Mouse (Mus musculus) hindbrain, embryonic 15.5 days (tissue): ENCODE data around the gene Slc16a6. TPM values are rescaled to one million over a fixed set of nuclear protein-coding genes. Genes with fewer than 3 reads are reported as not detected.
"Not testable (repeated sequence)": the region's sequence is repeated elsewhere in the genome, so short reads cannot be mapped to it uniquely, and the experiment has no call there.

ENCODE experiments used
- ATAC-seq: fragments of 200-750 bp; cut with Nextera tagmentation; 2 replicates; pipeline ENCODE4 v1.8.0; 2017; ENCODE audit warnings: low read depth, moderate number of reproducible peaks, moderate TSS enrichment; ENCODE audit not compliant: low FRiP score
- H3K27ac ChIP-seq: fragments of 300-500 bp; sonication (generic); replicated peaks from 2 replicates; pipeline ENCODE4 v1.5.1; 2015; ENCODE audit warnings: mild to moderate bottlenecking, inconsistent platforms
- H3K27me3 ChIP-seq: fragments of 300-500 bp; sonication (generic); 2 replicates; pipeline ENCODE4 v1.6.1; 2015; ENCODE audit warnings: control low read depth, inconsistent platforms
- H3K36me3 ChIP-seq: fragments of 300-500 bp; sonication (generic); 2 replicates; pipeline ENCODE4 v1.6.1; 2015; ENCODE audit warnings: control low read depth, inconsistent platforms
- H3K4me1 ChIP-seq: fragments of 300-500 bp; sonication (generic); replicated peaks from 2 replicates; pipeline ENCODE4 v1.6.1; 2015; ENCODE audit warnings: control low read depth, inconsistent platforms
- H3K4me2 ChIP-seq: fragments of 300-500 bp; sonication (generic); 2 replicates; pipeline ENCODE4 v1.6.1; 2015; ENCODE audit warnings: moderate library complexity, mild to moderate bottlenecking, inconsistent platforms
- H3K4me3 ChIP-seq: fragments of 300-500 bp; sonication (generic); 2 replicates; pipeline ENCODE4 v1.5.1; 2015; ENCODE audit warnings: mild to moderate bottlenecking, inconsistent platforms
- H3K9ac ChIP-seq: fragments of 300-500 bp; sonication (generic); 2 replicates; pipeline ENCODE4 v1.6.1; 2015; ENCODE audit warnings: inconsistent platforms
- H3K9me3 ChIP-seq: fragments of 300-500 bp; sonication (generic); 2 replicates; pipeline ENCODE4 v1.6.1; 2016; ENCODE audit warnings: control low read depth, inconsistent platforms
- WGBS: fragments of 180-500 bp; shearing (Covaris S2); methylation state at CpG from one replicate; pipeline ENCODE4 v1.1.7; 2015; 5-methylcytosine and 5-hydroxymethylcytosine counted together
- polyA plus RNA-seq: library from polyadenylated mRNA; unstranded; fragments of >200 nt; fragmentation: Nextera tagmentation; extraction: Ambion mirVana; gene quantifications from 2 replicates; pipeline ENCODE4 v1.2.1, GENCODE M21; 2015

The Slc16a6 gene
- polyA plus RNA-seq, 1 experiment from 2014 or later = 5.6 TPM

- Histone ChIP-seq H3K27me3 (no peaks in the 10 kb centered on the region), H3K27ac (0 out of 2 replicates have a peak overlapping the region, but pooled peaks have one; percentile 36), H3K9me3 (no peaks in the 10 kb centered on the region), H3K4me1 (peaks cover 18% of the 10 kb centered on the region), H3K4me3 (no peak overlapping the region), H3K36me3 (no peaks in the 10 kb centered on the region), H3K4me2 (no peak overlapping the region), H3K9ac (no peak overlapping the region)
- WGBS = 31% methylated on average over 6 of the region's 6 CpGs
- peak; percentile 55; the same call in 1 of the 2 replicates for ATAC-seq
These were observed 23.8 kb upstream of the Slc16a6 start for GRCm38 (mm10) chr11:109496996-109497714.

DNA sequence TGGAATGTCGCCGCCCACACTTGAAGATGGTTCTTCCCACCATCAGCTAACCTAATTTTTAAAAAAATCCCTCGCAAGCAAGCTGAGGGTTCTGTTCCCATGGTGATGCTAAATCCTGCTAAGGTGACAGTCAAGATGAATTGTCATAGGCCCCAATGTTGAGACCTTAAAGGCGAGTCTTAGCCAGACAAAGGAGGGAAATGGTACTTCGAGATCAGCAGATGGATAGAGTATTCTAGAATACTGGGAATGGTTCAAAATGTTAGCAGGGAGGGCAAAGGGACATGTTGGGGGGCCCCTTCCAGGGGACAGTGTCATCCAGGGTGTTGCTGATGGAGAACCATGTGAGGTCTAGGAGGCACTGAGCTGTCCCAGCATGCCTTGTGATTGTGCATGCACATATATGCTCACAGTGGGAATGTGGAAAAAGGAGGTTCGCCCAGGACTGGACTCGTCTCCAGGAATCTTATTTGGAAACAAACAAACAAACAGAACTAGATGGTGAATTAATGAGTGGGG is 23.1 kb upstream of the Slc16a6 start:
- Histone ChIP-seq H3K27me3 (no peaks in the 10 kb centered on the region), H3K27ac (no peak overlapping the region), H3K4me2 (no peak overlapping the region), H3K9me3 (no peaks in the 10 kb centered on the region), H3K4me3 (no peak overlapping the region), H3K4me1 (peaks cover 18% of the 10 kb centered on the region), H3K36me3 (no peaks in the 10 kb centered on the region), H3K9ac (no peak overlapping the region)
- 77% methylated on average over 7 of the region's 7 CpGs for WGBS
- ATAC-seq = no peak

DNA sequence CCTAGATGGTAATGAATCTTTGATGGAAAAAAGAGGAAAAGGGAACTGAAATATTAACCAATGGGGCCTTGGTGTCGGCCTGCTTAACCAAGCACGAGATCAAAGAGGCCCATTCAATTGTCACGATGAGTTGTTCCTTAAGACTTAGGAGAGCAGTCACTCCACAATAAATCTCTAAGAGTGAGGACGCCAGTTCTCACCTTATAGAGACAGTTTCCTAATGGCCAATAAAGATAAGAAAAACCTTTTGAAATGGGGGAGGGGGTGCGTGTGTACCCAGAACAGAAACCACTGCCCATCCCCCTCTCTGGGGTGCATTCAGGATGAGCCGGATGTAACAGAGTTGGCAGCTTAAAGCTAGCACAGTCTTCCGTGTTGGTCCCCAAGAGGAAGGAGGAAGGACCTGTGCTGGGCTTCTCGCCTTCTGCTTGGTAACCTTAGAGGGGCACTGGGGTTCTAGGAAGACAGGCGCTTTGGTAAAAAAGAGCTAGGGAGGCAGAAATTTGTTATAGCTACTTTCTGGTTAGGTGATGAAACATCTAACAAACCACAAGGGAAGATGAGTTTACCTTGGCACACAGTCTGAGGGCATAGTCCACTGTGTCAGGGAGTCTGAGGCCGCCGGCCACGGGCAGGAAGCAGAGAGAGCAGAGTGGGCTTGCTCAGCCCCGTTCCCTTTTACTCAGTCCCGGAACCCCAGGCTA is 22.5 kb upstream of the Slc16a6 start:
- H3K4me3 ChIP-seq = no peak overlapping the region
- no peak overlapping the region for H3K27ac ChIP-seq
- no peak for ATAC-seq
- no peak overlapping the region for H3K9ac ChIP-seq
- no peaks in the 10 kb centered on the region for H3K9me3 ChIP-seq
- H3K4me2 ChIP-seq = no peak overlapping the region
- H3K36me3 ChIP-seq = no peaks in the 10 kb centered on the region
- no peaks in the 10 kb centered on the region for H3K27me3 ChIP-seq
- 55% methylated on average over 14 of the region's 14 CpGs for WGBS
- peaks cover 18% of the 10 kb centered on the region for H3K4me1 ChIP-seq

DNA sequence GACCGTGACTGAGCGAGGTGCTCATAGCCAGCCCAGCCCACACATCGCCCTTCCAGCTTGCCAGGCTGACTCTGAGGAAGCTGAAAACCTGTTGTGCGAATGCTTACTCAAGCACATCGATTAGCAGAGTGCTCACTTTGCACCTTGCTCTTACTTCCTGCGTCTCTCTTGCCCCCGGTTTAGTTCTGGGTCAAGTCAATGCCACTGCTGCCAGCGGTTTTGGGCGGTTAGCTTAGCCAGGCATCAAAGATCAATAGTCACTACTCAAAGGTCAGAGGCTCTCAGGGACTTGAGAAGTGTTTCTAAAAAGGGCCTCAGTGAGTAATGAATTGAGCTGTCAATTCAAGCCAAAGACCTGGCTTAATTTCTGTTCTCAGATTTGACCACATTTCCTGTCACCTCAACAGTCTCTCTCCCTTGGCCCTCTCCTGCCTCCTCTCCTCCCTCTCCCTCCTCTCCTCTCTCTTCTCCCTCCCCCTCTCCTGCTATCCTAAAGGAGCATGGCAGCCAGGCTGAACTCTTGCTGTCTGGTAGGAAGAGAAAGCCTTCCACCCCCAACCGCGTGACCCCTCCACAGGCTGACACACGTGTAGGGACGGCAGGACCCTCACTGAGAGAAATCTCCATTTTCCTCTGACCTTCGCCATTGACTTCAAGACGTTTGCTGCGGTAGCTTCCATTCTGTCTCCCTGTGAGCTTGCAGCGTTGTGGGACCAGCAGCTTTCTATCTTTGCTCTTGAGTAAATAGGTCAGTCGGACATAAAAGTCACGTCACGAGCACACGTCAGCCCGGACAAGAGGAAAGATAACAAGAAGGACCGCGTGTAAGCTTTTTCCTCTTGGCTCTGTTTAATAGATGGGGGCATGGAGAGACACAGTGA is 21.7 kb upstream of the Slc16a6 start:
- Histone ChIP-seq H3K9ac (no peak overlapping the region), H3K4me1 (peaks cover 18% of the 10 kb centered on the region), H3K27me3 (no peaks in the 10 kb centered on the region), H3K36me3 (no peaks in the 10 kb centered on the region), H3K27ac (no peak overlapping the region), H3K4me2 (no peak overlapping the region), H3K4me3 (no peak overlapping the region), H3K9me3 (no peaks in the 10 kb centered on the region)
- no peak for ATAC-seq
- 55% methylated on average over 24 of the region's 24 CpGs for WGBS

GRCm38 (mm10) chr11:109492847-109493464 is 19.6 kb upstream of the Slc16a6 start:
- 74% methylated on average over 8 of the region's 8 CpGs for WGBS
- not testable (repeated sequence) for H3K4me3 ChIP-seq, H3K4me2 ChIP-seq, H3K36me3 ChIP-seq, H3K9me3 ChIP-seq, H3K9ac ChIP-seq, H3K27me3 ChIP-seq, H3K27ac ChIP-seq, ATAC-seq
- H3K4me1 ChIP-seq = peaks cover 14% of the 10 kb centered on the region

DNA sequence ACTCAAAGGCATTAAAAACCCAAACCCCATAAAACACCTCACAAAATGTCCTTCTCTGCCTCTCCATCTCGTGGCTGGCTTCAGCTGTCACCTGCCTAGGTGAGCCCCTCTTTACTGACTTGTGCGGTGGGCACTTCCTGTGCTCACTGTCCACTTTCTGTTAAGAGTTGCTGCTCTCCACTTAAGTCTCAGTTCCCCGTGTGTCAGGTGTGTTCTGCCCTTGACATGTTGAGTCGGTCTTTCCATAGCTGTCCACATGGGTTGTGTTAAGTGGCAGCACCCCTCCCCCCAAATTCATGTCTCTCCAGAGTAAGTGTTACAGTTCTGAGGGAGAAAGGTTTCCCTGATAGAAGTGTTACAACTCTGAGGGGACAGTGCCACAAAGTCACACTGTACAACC is 18.4 kb upstream of the Slc16a6 start:
- Histone ChIP-seq H3K27me3 (no peaks in the 10 kb centered on the region), H3K27ac (no peak overlapping the region), H3K4me1 (peaks cover 4% of the 10 kb centered on the region; the same call in 1 of the 2 replicates), H3K9me3 (no peaks in the 10 kb centered on the region), H3K36me3 (no peaks in the 10 kb centered on the region), H3K4me3 (no peak overlapping the region), H3K9ac (no peak overlapping the region), H3K4me2 (no peak overlapping the region)
- ATAC-seq = no peak
- 81% methylated on average over 4 of the region's 4 CpGs for WGBS

DNA sequence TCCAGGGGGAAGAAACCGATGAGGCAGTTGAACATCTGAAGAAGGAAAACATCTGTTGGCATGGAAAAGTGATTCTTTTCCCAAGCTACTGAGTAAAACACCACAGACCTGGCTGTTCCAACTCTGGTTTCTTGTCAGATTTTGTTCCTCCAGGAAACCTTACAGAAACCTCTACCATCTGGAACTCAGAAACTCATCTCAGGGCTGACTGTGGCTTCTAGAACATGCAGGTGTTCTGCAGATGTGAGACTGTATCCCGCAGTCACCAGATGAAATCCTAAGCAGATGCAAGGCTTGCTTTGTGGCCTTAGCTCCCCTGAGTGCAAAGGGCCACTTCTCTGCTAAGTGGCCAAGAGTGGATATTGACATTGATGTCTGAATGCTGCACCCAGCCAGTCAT is 16.4 kb upstream of the Slc16a6 start:
- Histone ChIP-seq H3K9me3 (no peaks in the 10 kb centered on the region), H3K4me1 (no peaks in the 10 kb centered on the region), H3K36me3 (no peaks in the 10 kb centered on the region), H3K27ac (no peak overlapping the region), H3K9ac (no peak overlapping the region), H3K27me3 (no peaks in the 10 kb centered on the region), H3K4me2 (no peak overlapping the region), H3K4me3 (no peak overlapping the region)
- no peak for ATAC-seq
- 89% methylated on average over 2 of the region's 2 CpGs for WGBS

GRCm38 (mm10) chr11:109487991-109488684 is 14.7 kb upstream of the Slc16a6 start:
- 91% methylated on average over 10 of the region's 10 CpGs for whole genome bisulfite sequencing

DNA sequence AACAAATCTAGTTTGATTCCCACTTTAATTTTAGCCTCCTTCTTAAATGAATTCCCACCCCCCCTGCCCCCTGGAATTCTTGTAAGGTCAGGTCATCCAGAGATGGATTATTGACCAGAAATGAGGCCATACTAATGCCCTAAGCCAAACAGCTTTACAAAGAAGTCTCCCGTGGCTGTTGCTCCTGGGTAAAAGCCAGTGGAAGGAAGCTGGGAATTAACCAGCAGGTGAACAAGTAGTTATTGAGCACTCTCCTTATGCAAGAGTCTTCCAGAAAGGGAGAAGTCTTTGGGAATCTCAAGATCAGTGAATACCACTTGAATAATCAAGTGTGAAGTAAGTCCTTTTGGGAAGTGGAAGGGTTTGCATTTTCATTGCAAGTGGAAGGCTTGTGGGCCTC is 13.7 kb upstream of the Slc16a6 start:
- no peak overlapping the region for H3K4me3 ChIP-seq
- no peaks in the 10 kb centered on the region for H3K9me3 ChIP-seq
- no peak overlapping the region for H3K27ac ChIP-seq
- no peak overlapping the region for H3K4me2 ChIP-seq
- no peaks in the 10 kb centered on the region for H3K36me3 ChIP-seq
- no peak overlapping the region for H3K9ac ChIP-seq
- no peak for ATAC-seq
- no peaks in the 10 kb centered on the region for H3K4me1 ChIP-seq
- no peaks in the 10 kb centered on the region for H3K27me3 ChIP-seq
- WGBS = 40% methylated on average over 1 of the region's 1 CpGs

More at GRCm38 (mm10) chr11:109487991-109488684, 14.7 kb upstream of the Slc16a6 start:
- Histone ChIP-seq H3K36me3 (no peaks in the 10 kb centered on the region), H3K4me1 (no peaks in the 10 kb centered on the region), H3K4me3 (no peak overlapping the region), H3K9me3 (no peaks in the 10 kb centered on the region), H3K9ac (no peak overlapping the region), H3K27me3 (no peaks in the 10 kb centered on the region), H3K27ac (no peak overlapping the region), H3K4me2 (no peak overlapping the region)
- no peak for ATAC-seq

DNA sequence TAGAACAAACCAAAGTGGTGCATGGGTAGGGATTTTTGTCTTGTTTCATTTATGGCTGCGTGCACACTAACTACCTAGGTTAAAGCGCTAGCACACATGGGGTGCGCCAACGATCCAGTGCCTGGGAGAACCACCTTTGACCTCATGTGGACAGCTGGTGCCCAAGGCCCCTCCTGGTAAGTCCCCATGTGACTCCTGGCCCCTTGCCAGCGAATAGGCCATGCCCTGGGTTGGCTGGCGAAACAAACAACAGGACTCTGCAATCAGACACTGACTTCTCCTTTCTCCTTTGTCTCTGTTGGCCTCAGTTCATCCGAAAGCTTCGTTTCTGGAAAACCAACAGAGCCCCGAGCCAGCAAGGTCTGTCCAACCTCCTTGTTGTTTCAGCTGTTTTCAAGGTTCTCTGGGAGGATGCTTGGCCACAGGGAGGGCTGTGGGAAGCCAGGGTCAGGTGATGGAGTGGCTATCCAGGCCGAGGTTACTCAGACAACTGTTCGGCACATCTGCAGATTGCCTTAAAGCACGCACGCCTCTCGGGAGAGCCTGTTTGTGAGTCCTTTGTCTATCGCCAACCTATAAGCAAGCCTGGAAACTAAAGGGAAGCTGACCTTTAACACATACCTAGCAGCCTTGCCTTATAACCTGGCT is 12.1 kb upstream of the Slc16a6 start:
- Histone ChIP-seq H3K9ac (no peak overlapping the region), H3K27me3 (no peaks in the 10 kb centered on the region), H3K9me3 (no peaks in the 10 kb centered on the region), H3K4me1 (no peaks in the 10 kb centered on the region), H3K36me3 (no peaks in the 10 kb centered on the region), H3K4me3 (no peak overlapping the region), H3K27ac (no peak overlapping the region), H3K4me2 (no peak overlapping the region)
- WGBS = 78% methylated on average over 15 of the region's 15 CpGs
- no peak for ATAC-seq

GRCm38 (mm10) chr11:109480440-109480839 is 7.0 kb upstream of the Slc16a6 start:
- no peak overlapping the region for H3K4me3 ChIP-seq
- no peak for ATAC-seq
- no peaks in the 10 kb centered on the region for H3K9me3 ChIP-seq
- H3K4me2 ChIP-seq = no peak overlapping the region
- peaks cover 3% of the 10 kb centered on the region for H3K4me1 ChIP-seq
- no peak overlapping the region for H3K9ac ChIP-seq
- H3K27me3 ChIP-seq = no peaks in the 10 kb centered on the region
- no peak overlapping the region for H3K27ac ChIP-seq
- H3K36me3 ChIP-seq = no peaks in the 10 kb centered on the region
- 79% methylated on average over 8 of the region's 8 CpGs for WGBS
